Mouse (Mus musculus) MEL (cell line): ENCODE measurements around the gene Pdss2. TPM values are rescaled to one million over a fixed set of nuclear protein-coding genes. Genes with fewer than 3 reads are reported as not detected.
A peak's percentile ranks its signal among the peaks of the same experiment; 100 is the strongest.

ENCODE experiments used
- DNase-seq: peaks from one replicate; pipeline ENCODE4 v3.0.0; 2011; ENCODE audit warnings: low read depth, low spot score
- H3K27ac ChIP-seq: 2 replicates; pipeline ENCODE4 v1.5.1; 2012; ENCODE audit warnings: low read depth, mild to moderate bottlenecking, control low read depth, low read length, moderate library complexity; ENCODE audit not compliant: control insufficient read depth
- H3K27me3 ChIP-seq, 2 experiments: fragments of 150-350 bp in 1 of 2; sonication (generic) in 1 of 2; 2 replicates each; pipeline ENCODE4 v1.6.1; 2012; ENCODE audit warnings: low read length in 2 of 2, mild to moderate bottlenecking in 2 of 2, improper control_type of control experiment in 1 of 2, moderate library complexity in 1 of 2; ENCODE audit not compliant: insufficient read depth in 2 of 2, control insufficient read depth in 1 of 2
- H3K36me3 ChIP-seq, 2 experiments: 2 replicates each; pipeline ENCODE4 v1.6.1; 2012 to 2014; ENCODE audit warnings: low read length in 2 of 2, improper control_type of control experiment in 1 of 2, inconsistent platforms in 1 of 2, mild to moderate bottlenecking in 1 of 2; ENCODE audit not compliant: insufficient read depth in 2 of 2, control insufficient read depth in 1 of 2
- H3K4me1 ChIP-seq, 2 experiments: fragments of 150-350 bp in 1 of 2; sonication (generic) in 1 of 2; 2 replicates each; pipeline ENCODE4 v1.6.1; 2012; ENCODE audit warnings: low read length in 2 of 2, improper control_type of control experiment in 1 of 2, mild to moderate bottlenecking in 1 of 2; ENCODE audit not compliant: insufficient read depth in 2 of 2, control insufficient read depth in 1 of 2
- H3K4me3 ChIP-seq, 2 experiments: fragments of 150-350 bp in 1 of 2; sonication (generic) in 1 of 2; 2 replicates each; pipeline ENCODE4 v1.5.1; 2012; ENCODE audit warnings: low read depth in 2 of 2, low read length in 2 of 2, mild to moderate bottlenecking in 2 of 2, moderate library complexity in 2 of 2, control low read depth in 1 of 2, improper control_type of control experiment in 1 of 2; ENCODE audit not compliant: control insufficient read depth in 1 of 2, insufficient read depth in 1 of 2
- H3K79me2 ChIP-seq: 2 replicates; pipeline ENCODE4 v1.6.1; 2012; ENCODE audit warnings: mild to moderate bottlenecking, low read length, moderate library complexity; ENCODE audit not compliant: control insufficient read depth, poor library complexity, insufficient read depth
- H3K9ac ChIP-seq: 2 replicates; pipeline ENCODE4 v1.6.1; 2012; ENCODE audit warnings: low read depth, mild to moderate bottlenecking, control low read depth, low read length, moderate library complexity; ENCODE audit not compliant: control insufficient read depth, poor library complexity, severe bottlenecking
- H3K9me3 ChIP-seq: fragments of 150-350 bp; sonication (generic); replicated peaks from 2 replicates; pipeline ENCODE4 v1.6.1; 2012; ENCODE audit warnings: mild to moderate bottlenecking, low read length, improper control_type of control experiment, moderate library complexity; ENCODE audit not compliant: insufficient read depth
- CHD2 ChIP-seq: IDR thresholded peaks from 2 replicates; pipeline ENCODE4 v1.6.1; 2011; ENCODE audit warnings: low read length, improper control_type of control experiment
- E2F4 ChIP-seq: IDR thresholded peaks from 2 replicates; pipeline ENCODE4 v1.6.1; 2011; ENCODE audit warnings: low read depth, low read length, improper control_type of control experiment, borderline replicate concordance
- ELF1 ChIP-seq: IDR thresholded peaks from 2 replicates; pipeline ENCODE4 v1.6.1; 2014; ENCODE audit warnings: low read depth, mild to moderate bottlenecking, inconsistent platforms, low read length, improper control_type of control experiment, moderate library complexity
- EP300 ChIP-seq, 2 experiments: IDR thresholded peaks; 2 replicates each; pipeline ENCODE4 v1.6.1; 2011; ENCODE audit warnings: improper control_type of control experiment in 2 of 2, low read length in 2 of 2, low read depth in 1 of 2, mild to moderate bottlenecking in 1 of 2
- ETS1 ChIP-seq: IDR thresholded peaks from 2 replicates; pipeline ENCODE4 v1.6.1; 2012; ENCODE audit warnings: low read depth, mild to moderate bottlenecking, inconsistent platforms, low read length, improper control_type of control experiment, moderate library complexity
- GATA1 ChIP-seq: IDR thresholded peaks from 2 replicates; pipeline ENCODE4 v1.6.1; 2011; ENCODE audit warnings: low read depth, low read length, improper control_type of control experiment
- KAT2A ChIP-seq: conservative IDR thresholded peaks from 2 replicates; pipeline ENCODE4 v1.6.1; 2012; ENCODE audit warnings: low read depth, low read length, improper control_type of control experiment, inconsistent platforms
- MAFK ChIP-seq: IDR thresholded peaks from 2 replicates; pipeline ENCODE4 v1.6.1; 2011; ENCODE audit warnings: low read depth, mild to moderate bottlenecking, low read length, improper control_type of control experiment, borderline replicate concordance
- MAX ChIP-seq: IDR thresholded peaks from 2 replicates; pipeline ENCODE4 v1.6.1; 2011; ENCODE audit warnings: low read length, improper control_type of control experiment
- MXI1 ChIP-seq: IDR thresholded peaks from 2 replicates; pipeline ENCODE4 v1.6.1; 2011; ENCODE audit warnings: mild to moderate bottlenecking, low read depth, low read length, improper control_type of control experiment
- NRF1 ChIP-seq: IDR thresholded peaks from 2 replicates; pipeline ENCODE4 v1.6.1; 2014; ENCODE audit warnings: low read depth, mild to moderate bottlenecking, inconsistent platforms, low read length, improper control_type of control experiment, moderate library complexity; ENCODE audit not compliant: poor library complexity, insufficient read depth, severe bottlenecking
- RAD21 ChIP-seq: IDR thresholded peaks from 2 replicates; pipeline ENCODE4 v1.6.1; 2011; ENCODE audit warnings: mild to moderate bottlenecking, low read depth, low read length, improper control_type of control experiment
- RCOR1 ChIP-seq: IDR thresholded peaks from 2 replicates; pipeline ENCODE4 v1.6.1; 2012; ENCODE audit warnings: low read depth, mild to moderate bottlenecking, inconsistent platforms, low read length, improper control_type of control experiment
- UBTF ChIP-seq: IDR thresholded peaks from 2 replicates; pipeline ENCODE4 v1.6.1; 2012; ENCODE audit warnings: low read depth, mild to moderate bottlenecking, inconsistent platforms, low read length, improper control_type of control experiment, moderate library complexity, borderline replicate concordance; ENCODE audit not compliant: insufficient read depth
- USF1 ChIP-seq: IDR thresholded peaks from 2 replicates; pipeline ENCODE4 v1.6.1; 2014; ENCODE audit warnings: low read depth, mild to moderate bottlenecking, inconsistent platforms, low read length, improper control_type of control experiment, moderate library complexity
- ZKSCAN1 ChIP-seq: IDR thresholded peaks from 2 replicates; pipeline ENCODE4 v1.6.1; 2012; ENCODE audit warnings: low read depth, mild to moderate bottlenecking, inconsistent platforms, low read length, improper control_type of control experiment, moderate library complexity
- ZMIZ1 ChIP-seq: IDR thresholded peaks from 2 replicates; pipeline ENCODE4 v1.6.1; 2012; ENCODE audit warnings: low read depth, mild to moderate bottlenecking, inconsistent platforms, low read length, improper control_type of control experiment, moderate library complexity
- ZNF384 ChIP-seq: IDR thresholded peaks from 2 replicates; pipeline ENCODE4 v1.6.1; 2012; ENCODE audit warnings: low read depth, mild to moderate bottlenecking, inconsistent platforms, low read length, improper control_type of control experiment
- polyA plus RNA-seq, 2 experiments: library from polyadenylated mRNA; stranded (reverse) in 1 of 2; unstranded in 1 of 2; fragments of >175 nt in 1 of 2; fragments of >200 nt in 1 of 2; gene quantifications; 2 replicates each; pipeline versions ENCODE4 v1.2.1 to v1.2.4; 2012; ENCODE audit warnings: low replicate concordance in 2 of 2, low read depth in 1 of 2; ENCODE audit not compliant: insufficient read length in 2 of 2, insufficient read depth in 1 of 2, missing spikeins in 1 of 2
- total RNA-seq: library from RNA; depleted of rRNA; stranded (reverse); fragments of 300-350 nt; gene quantifications from 2 replicates; pipeline ENCODE4 v1.2.3, GENCODE M21; 2012

The Pdss2 gene
- total and polyA plus RNA-seq, 3 experiments = 14.3 to 14.8 TPM; not detected in 1

DNA sequence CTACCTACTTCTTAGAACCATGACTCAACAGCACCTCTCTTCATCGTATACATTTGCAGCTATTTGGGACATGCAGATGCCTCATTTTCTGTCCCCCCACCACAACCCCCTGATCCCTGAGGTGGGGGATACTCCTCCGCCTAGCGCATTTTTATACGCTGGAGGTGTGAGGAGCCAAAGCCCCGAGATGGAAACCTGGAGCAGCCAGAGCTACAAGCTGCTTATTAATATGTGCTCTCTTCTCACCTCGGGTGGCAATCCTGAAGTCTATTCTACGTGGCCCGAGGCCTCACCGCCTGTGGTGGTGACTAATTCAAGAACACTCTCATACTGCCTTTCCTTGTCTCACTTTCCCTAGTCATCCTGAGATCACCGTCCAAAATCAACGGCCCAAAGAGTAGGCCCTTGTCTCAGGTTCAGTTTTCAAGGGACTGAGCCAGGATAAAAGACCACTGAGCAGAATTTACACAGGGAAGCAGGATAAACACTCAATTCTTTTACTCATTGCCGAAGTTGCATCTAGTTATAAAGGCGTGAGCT lies 3.9 kb upstream of the Pdss2 start:
- Histone ChIP-seq H3K27me3 (no peaks in the 10 kb centered on the region), H3K4me3 (no peak overlapping the region), H3K27ac (no peak overlapping the region), H3K9ac (no peak overlapping the region), H3K9me3 (no peaks in the 10 kb centered on the region), H3K36me3 (peaks cover 0 to 2% of the 10 kb centered on the region in 2 experiments; a peak in 2 of 4 replicates), H3K79me2 (peaks cover 9% of the 10 kb centered on the region), H3K4me1 (peaks cover 0 to 5% of the 10 kb centered on the region in 2 experiments; a peak in 1 of 4 replicates)
- TF ChIP-seq MAFK (no peak), KAT2A (no peak)
- DNase-seq = no peak

DNA sequence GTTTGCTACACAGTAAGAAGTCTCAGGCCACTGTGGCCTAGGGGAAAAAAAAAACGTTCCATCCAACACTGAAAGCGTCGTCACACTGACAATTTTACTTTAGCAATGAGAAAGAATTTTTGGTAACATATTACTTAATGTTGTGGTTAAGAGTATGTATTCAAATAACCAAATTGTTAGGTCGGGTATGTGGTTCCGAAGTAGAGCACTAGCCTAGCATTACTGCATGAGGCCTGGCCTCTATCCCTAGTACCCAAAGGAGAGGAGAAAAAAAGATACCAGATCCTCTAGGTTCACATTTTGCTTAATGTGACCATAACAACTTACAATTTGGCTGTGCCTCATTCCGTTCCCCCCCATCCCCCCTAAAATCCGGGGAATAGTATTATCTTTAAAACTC lies 807 bp upstream of the Pdss2 start:
- H3K27ac ChIP-seq = peak overlapping the region; percentile 68; the same call in 1 of the 2 replicates

DNA sequence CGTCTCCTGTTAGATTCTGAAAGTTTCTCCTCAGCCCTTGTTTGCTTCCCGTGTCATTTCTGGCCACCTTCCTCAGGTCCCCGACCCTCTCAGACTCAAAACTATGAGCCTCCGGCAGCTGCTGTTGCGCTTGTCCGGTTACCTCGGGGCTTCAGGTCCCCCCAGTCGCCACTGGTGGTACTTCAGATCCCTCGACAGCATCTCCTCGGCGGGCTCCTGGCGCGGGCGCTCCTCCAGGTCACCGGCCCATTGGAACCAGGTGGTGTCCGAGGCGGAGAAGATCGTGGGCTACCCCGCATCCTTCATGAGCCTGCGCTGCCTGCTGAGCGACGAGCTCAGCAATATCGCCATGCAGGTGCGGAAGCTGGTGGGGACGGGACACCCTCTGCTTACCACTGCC lies 373 bp downstream of the Pdss2 start:
- Histone ChIP-seq H3K4me3 (peak overlapping the region; percentile 64 to 89), H3K27me3 (no peaks in the 10 kb centered on the region)
- TF ChIP-seq E2F4 (no peak), ZKSCAN1 (no peak), GATA1 (no peak), RCOR1 (no peak), RAD21 (no peak), USF1 (no peak), ETS1 (no peak), ZNF384 (no peak), NRF1 (no peak), UBTF (no peak), EP300 (IDR thresholded peaks at IDR 0.05; ENCODE audit: low read depth in 1 of 2, low read length in 2 of 2) (no peak), MAX (no peak), ELF1 (no peak), CHD2 (no peak), MAFK (no peak), ZMIZ1 (no peak)
- TF ChIP-seq, all 39 proteins: peak for 0
- DNase-seq = no peak
- Histone ChIP-seq H3K27ac (peak overlapping the region; percentile 74), H3K79me2 (peaks cover 12% of the 10 kb centered on the region), H3K36me3 (peaks cover 0 to 22% of the 10 kb centered on the region in 2 experiments; a peak in 2 of 4 replicates), H3K9ac (peak overlapping the region; percentile 86), H3K9me3 (no peaks in the 10 kb centered on the region), H3K4me1 (peaks cover 5 to 16% of the 10 kb centered on the region in 2 experiments)

More for the DNA sequence above, 807 bp upstream of the Pdss2 start:
- no peaks in the 10 kb centered on the region for H3K27me3 ChIP-seq
- peaks cover 0 to 8% of the 10 kb centered on the region in 2 experiments; a peak in 2 of 4 replicates for H3K4me1 ChIP-seq
- no peaks in the 10 kb centered on the region for H3K9me3 ChIP-seq
- peak overlapping the region; percentile 94 for H3K9ac ChIP-seq
- H3K36me3 ChIP-seq = peaks cover 0 to 12% of the 10 kb centered on the region in 2 experiments; a peak in 2 of 4 replicates
- DNase-seq = peak; percentile 44
- peak overlapping the region; percentile 64 to 89 for H3K4me3 ChIP-seq
- H3K79me2 ChIP-seq = peaks cover 12% of the 10 kb centered on the region
- TF ChIP-seq MAFK (no peak), MXI1 (0 out of 2 replicates have a peak, but pooled peaks have one; percentile 15), ZNF384 (0 out of 2 replicates have a peak, but pooled peaks have one; percentile 25)
